Mouse (Mus musculus): Measurements from ENCODE around the gene Sez6l2.
A peak's percentile ranks its signal among the peaks of the same experiment; 100 is the strongest.

Sez6l2 gene

DNA sequence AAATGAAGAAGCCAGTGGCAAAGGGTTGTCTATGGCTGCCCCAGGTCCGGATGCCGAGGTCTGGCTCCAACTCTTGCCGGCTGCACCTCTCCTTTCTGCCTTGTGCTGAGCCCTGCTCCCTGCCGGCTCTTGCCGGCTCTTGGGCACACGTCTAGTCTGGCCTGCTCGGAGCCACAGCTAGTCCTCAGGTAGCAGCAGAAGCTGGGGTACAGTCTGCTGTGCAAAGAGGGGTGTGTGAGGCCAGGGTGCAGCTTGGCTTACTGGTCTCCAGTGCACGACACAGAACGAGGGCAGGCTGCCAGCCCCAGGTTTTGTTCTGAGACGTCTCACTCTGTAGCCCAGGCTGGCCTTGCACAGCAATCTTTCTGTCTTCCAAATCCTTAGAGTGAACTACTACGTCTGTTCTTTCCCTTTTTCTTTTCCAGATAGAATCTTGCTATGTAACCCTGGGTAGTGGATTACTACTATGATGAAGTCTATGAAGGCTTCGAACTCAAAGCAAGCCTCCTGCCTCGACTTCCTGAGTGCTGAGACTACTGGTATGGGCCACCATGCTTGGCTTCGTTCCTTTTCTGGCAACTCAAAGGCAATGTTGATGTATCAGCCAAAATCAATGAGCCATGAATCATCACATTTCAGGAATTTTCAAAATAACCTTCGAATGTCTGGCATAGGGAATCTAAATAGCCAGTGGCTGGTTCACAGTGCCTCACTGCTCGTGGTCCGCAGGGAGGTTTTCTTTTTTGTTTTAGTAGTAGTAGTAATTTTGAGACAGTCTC, 59.1 kb downstream of the Sez6l2 start:
- DNase-seq: no peak

GRCm38 (mm10) chr7:127011051-127011450, 60.7 kb downstream of the Sez6l2 start:
- no peak for DNase-seq

GRCm38 (mm10) chr7:127011717-127012116, 61.4 kb downstream of the Sez6l2 start:
- DNase-seq: no peak

- DNase-seq: no peak
Measured at GRCm38 (mm10) chr7:127012374-127012773, 62.0 kb downstream of the Sez6l2 start.

DNA sequence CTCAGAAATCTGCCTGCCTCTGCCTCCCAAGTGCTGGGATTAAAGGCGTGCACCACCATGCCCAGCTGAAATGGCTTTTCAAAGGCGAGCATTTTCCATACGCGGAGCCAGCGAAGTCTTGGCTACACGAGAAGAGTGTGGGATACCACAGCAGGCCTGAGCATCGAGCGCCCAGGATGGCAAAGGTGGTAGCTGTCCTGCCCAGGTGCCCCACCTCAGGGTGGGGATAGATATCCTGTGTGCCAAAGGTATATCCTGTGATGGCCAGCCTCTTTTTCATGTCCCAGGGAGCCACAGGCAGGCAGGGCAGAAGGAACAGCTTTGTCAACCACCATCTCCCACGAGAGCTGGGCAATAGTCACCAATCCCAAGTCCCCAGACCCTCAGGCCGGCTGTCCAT, 62.5 kb downstream of the Sez6l2 start:
- no peak for DNase-seq

DNA sequence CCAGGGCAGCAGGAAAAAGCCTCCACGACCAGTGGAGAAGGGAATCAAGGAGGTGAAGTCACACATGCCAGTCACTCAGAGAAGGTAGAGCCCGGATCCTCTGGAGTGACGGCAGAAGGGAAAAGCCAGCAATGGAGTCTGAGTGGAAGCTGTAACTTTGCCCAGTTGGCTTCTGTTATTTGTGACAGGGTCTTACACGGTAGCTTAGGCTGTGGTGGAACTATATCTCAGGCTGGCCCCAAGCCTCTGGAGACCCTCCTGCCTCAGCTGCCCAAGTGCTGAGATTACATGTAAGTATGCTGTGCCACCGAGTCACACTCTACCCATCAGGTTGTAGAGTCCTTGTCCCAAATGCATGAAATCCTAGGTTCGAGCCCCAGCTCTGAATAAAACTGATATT, 63.0 kb downstream of the Sez6l2 start:
- DNase-seq: no peak

DNA sequence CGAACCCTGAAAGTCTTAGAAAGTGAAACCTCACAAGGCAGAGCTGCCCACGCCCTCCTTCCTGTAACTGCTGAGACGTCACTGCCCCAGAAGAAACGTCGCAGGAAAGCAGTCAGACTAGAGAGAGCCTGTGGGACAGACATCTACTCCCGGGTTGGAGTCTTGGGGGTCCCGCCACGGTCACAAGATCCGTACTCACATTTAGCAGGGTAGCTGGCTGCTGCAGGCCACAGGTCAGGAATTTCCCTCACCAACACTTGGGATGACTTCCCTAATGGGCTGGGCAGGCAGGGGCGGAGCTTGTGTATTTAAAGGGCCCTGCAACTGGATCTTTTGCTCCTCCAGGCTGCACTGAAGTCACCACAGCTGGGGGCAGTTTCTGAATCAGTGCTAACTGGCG, 64.0 kb downstream of the Sez6l2 start, which contains the start of gene Mvp:
Mvp (minus strand) TSS at position 302 of the 400 bp plus-strand sequence.
- peak; percentile 83 for DNase-seq

GRCm38 (mm10) chr7:127014993-127015392, 64.6 kb downstream of the Sez6l2 start:
- DNase-seq: no peak

GRCm38 (mm10) chr7:127016081-127016480, 65.7 kb downstream of the Sez6l2 start:
- peak; percentile 76 for DNase-seq

GRCm38 (mm10) chr7:127016481-127016485, 65.9 kb downstream of the Sez6l2 start, which contains the start of gene Pagr1b:
Gene Pagr1b (minus strand): TSS chr7:127016484.
- no peak for DNase-seq

- DNase-seq: no peak
Measured at GRCm38 (mm10) chr7:127016486-127016938, 66.1 kb downstream of the Sez6l2 start.

GRCm38 (mm10) chr7:127016971-127017949, 66.9 kb downstream of the Sez6l2 start, which contains the start of gene Pagr1a:
Gene Pagr1a (minus strand): TSS chr7:127017352.
- DNase-seq: peak; percentile 99

- DNase-seq: no peak
Measured at GRCm38 (mm10) chr7:127017950-127018345, 67.6 kb downstream of the Sez6l2 start.

GRCm38 (mm10) chr7:127018416-127019305, 68.3 kb downstream of the Sez6l2 start:
- no peak for DNase-seq

- DNase-seq: no peak
Measured at GRCm38 (mm10) chr7:127019306-127019960, 69.1 kb downstream of the Sez6l2 start.

DNA sequence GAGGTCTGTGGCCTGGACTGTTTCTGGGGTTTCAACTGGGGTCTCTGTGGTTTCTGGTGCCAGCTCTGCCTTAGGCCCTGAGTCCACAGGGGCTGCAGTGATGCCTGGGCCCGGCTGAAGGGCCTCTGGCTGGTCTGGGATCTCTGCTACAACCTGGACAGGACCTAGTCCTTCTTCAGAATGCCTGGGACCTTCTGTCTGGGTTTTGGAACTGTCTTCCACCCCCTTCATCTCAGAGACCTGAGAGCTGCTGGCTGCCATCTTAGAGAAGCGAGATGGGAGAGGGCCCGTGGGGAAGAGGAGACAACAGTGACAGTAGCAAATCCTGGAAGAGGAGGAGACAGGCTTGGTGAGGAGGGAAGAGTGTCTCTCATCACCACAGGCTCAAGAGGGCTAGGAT, 69.7 kb downstream of the Sez6l2 start:
- no peak for DNase-seq

Data from kidney, postnatal 10 days (tissue).